Mouse (Mus musculus) embryonic facial prominence, embryonic 10.5 days (tissue): ENCODE measurements at regions not wholly inside any gene's neighbourhood (a gene's known extent, or its start where the extent isn't known, plus 50 kb on each side); places are given as distances from the start of the nearest gene placed in this dataset.
A peak's percentile ranks its signal among the peaks of the same experiment; 100 is the strongest.

Experiments used
- DNase-seq: peaks from one replicate; pipeline ENCODE4 v3.0.0-alpha.2; 2017; ENCODE audit warnings: low spot score
- H3K27ac ChIP-seq: fragments of 300-500 bp; sonication (generic); replicated peaks from 2 replicates; pipeline ENCODE4 v1.5.1; 2016; ENCODE audit warnings: mild to moderate bottlenecking
- H3K27me3 ChIP-seq: fragments of 300-500 bp; sonication (generic); replicated peaks from 2 replicates; pipeline ENCODE4 v1.6.1; 2016; ENCODE audit warnings: low read depth, mild to moderate bottlenecking; ENCODE audit not compliant: poor library complexity, severe bottlenecking
- H3K36me3 ChIP-seq: fragments of 300-500 bp; sonication (generic); replicated peaks from 2 replicates; pipeline ENCODE4 v1.6.1; 2016; ENCODE audit warnings: mild to moderate bottlenecking, moderate library complexity
- H3K4me1 ChIP-seq: fragments of 300-500 bp; sonication (generic); 2 replicates; pipeline ENCODE4 v1.6.1; 2016
- H3K4me3 ChIP-seq: fragments of 300-500 bp; sonication (generic); 2 replicates; pipeline ENCODE4 v1.5.1; 2016; ENCODE audit warnings: mild to moderate bottlenecking, moderate library complexity
- H3K9me3 ChIP-seq: fragments of 300-500 bp; sonication (generic); 2 replicates; pipeline ENCODE4 v1.6.1; 2016; ENCODE audit warnings: mild to moderate bottlenecking
- WGBS: fragments of 180-500 bp; shearing (Covaris S2); methylation state at CpG from one replicate; pipeline ENCODE4 v1.1.7; 2016; 5-methylcytosine and 5-hydroxymethylcytosine counted together

- WGBS = 78% methylated on average over 3 of the region's 3 CpGs
- Histone ChIP-seq H3K9me3 (no peaks in the 10 kb centered on the region), H3K4me1 (peaks cover 9% of the 10 kb centered on the region; the same call in 1 of the 2 replicates), H3K27me3 (no peaks in the 10 kb centered on the region), H3K4me3 (no peak overlapping the region), H3K36me3 (no peaks in the 10 kb centered on the region), H3K27ac (no peak overlapping the region)
- DNase-seq = no peak
Observed at GRCm38 (mm10) chr2:178830313-178830712, 400.0 kb downstream of the Cdh26 start.

- DNase-seq = no peak
Observed at GRCm38 (mm10) chr2:178834986-178835385, 404.7 kb downstream of the Cdh26 start.

GRCm38 (mm10) chr2:178838571-178838970 is 408.2 kb downstream of the Cdh26 start:
- WGBS = 22% methylated on average over 6 of the region's 6 CpGs

More at GRCm38 (mm10) chr2:178834986-178835385, 404.7 kb downstream of the Cdh26 start:
- H3K27me3 ChIP-seq = no peaks in the 10 kb centered on the region; the same call in 1 of the 2 replicates
- H3K9me3 ChIP-seq = no peaks in the 10 kb centered on the region
- H3K4me3 ChIP-seq = no peak overlapping the region
- H3K36me3 ChIP-seq = no peaks in the 10 kb centered on the region
- 83% methylated on average over 7 of the region's 7 CpGs for WGBS
- peaks cover 27% of the 10 kb centered on the region for H3K4me1 ChIP-seq
- H3K27ac ChIP-seq = no peak overlapping the region

GRCm38 (mm10) chr2:178840975-178841374 is 410.6 kb downstream of the Cdh26 start:
- WGBS = 79% methylated on average over 2 of the region's 2 CpGs
- H3K27me3 ChIP-seq = no peaks in the 10 kb centered on the region; the same call in 1 of the 2 replicates

More at GRCm38 (mm10) chr2:178838571-178838970, 408.2 kb downstream of the Cdh26 start:
- Histone ChIP-seq H3K4me3 (no peak overlapping the region), H3K9me3 (no peaks in the 10 kb centered on the region), H3K4me1 (peaks cover 34% of the 10 kb centered on the region), H3K27ac (no peak overlapping the region), H3K27me3 (no peaks in the 10 kb centered on the region; the same call in 1 of the 2 replicates), H3K36me3 (no peaks in the 10 kb centered on the region)
- no peak for DNase-seq

GRCm38 (mm10) chr2:178842595-178842994 is 412.3 kb downstream of the Cdh26 start:
- Histone ChIP-seq H3K4me3 (no peak overlapping the region), H3K36me3 (no peaks in the 10 kb centered on the region), H3K27ac (no peak overlapping the region), H3K27me3 (no peaks in the 10 kb centered on the region), H3K4me1 (peaks cover 30% of the 10 kb centered on the region), H3K9me3 (no peaks in the 10 kb centered on the region)
- DNase-seq = no peak
- whole genome bisulfite sequencing = 73% methylated on average over 12 of the region's 12 CpGs

More at GRCm38 (mm10) chr2:178840975-178841374, 410.6 kb downstream of the Cdh26 start:
- Histone ChIP-seq H3K9me3 (no peaks in the 10 kb centered on the region), H3K4me1 (peaks cover 30% of the 10 kb centered on the region), H3K36me3 (no peaks in the 10 kb centered on the region), H3K4me3 (no peak overlapping the region), H3K27ac (no peak overlapping the region)
- no peak for DNase-seq

- no peak overlapping the region for H3K4me3 ChIP-seq
- 88% methylated on average over 3 of the region's 3 CpGs for WGBS
- no peak for DNase-seq
- H3K9me3 ChIP-seq = no peaks in the 10 kb centered on the region
- H3K36me3 ChIP-seq = no peaks in the 10 kb centered on the region
- H3K27ac ChIP-seq = no peak overlapping the region
- peaks cover 26% of the 10 kb centered on the region for H3K4me1 ChIP-seq
- H3K27me3 ChIP-seq = no peaks in the 10 kb centered on the region
Observed at GRCm38 (mm10) chr2:178843458-178843857, 413.1 kb downstream of the Cdh26 start.

GRCm38 (mm10) chr2:178844561-178844960 is 414.2 kb downstream of the Cdh26 start:
- no peak for DNase-seq
- Histone ChIP-seq H3K9me3 (no peaks in the 10 kb centered on the region), H3K4me3 (no peak overlapping the region), H3K4me1 (peaks cover 15% of the 10 kb centered on the region), H3K27me3 (no peaks in the 10 kb centered on the region), H3K36me3 (no peaks in the 10 kb centered on the region), H3K27ac (no peak overlapping the region)
- WGBS = 86% methylated on average over 4 of the region's 4 CpGs

- Histone ChIP-seq H3K27ac (no peak overlapping the region), H3K9me3 (no peaks in the 10 kb centered on the region), H3K4me1 (peaks cover 40% of the 10 kb centered on the region), H3K36me3 (no peaks in the 10 kb centered on the region), H3K27me3 (no peaks in the 10 kb centered on the region; the same call in 1 of the 2 replicates), H3K4me3 (no peak overlapping the region)
- no peak for DNase-seq
- WGBS = 87% methylated on average over 10 of the region's 10 CpGs
Observed at GRCm38 (mm10) chr2:178850320-178850719, 420.0 kb downstream of the Cdh26 start.

GRCm38 (mm10) chr2:178850769-178851168 is 420.4 kb downstream of the Cdh26 start:
- H3K4me3 ChIP-seq = no peak overlapping the region
- no peaks in the 10 kb centered on the region for H3K36me3 ChIP-seq
- H3K9me3 ChIP-seq = no peaks in the 10 kb centered on the region
- no peaks in the 10 kb centered on the region; the same call in 1 of the 2 replicates for H3K27me3 ChIP-seq
- 85% methylated on average over 11 of the region's 11 CpGs for WGBS
- no peak overlapping the region for H3K27ac ChIP-seq
- no peak for DNase-seq
- H3K4me1 ChIP-seq = peaks cover 44% of the 10 kb centered on the region

GRCm38 (mm10) chr2:178854012-178854411 is 423.7 kb downstream of the Cdh26 start:
- Histone ChIP-seq H3K27me3 (no peaks in the 10 kb centered on the region; the same call in 1 of the 2 replicates), H3K27ac (no peak overlapping the region), H3K9me3 (no peaks in the 10 kb centered on the region), H3K4me1 (peaks cover 44% of the 10 kb centered on the region), H3K36me3 (no peaks in the 10 kb centered on the region), H3K4me3 (no peak overlapping the region)
- 83% methylated on average over 1 of the region's 1 CpGs for WGBS
- no peak for DNase-seq

- Histone ChIP-seq H3K4me3 (no peak overlapping the region), H3K27ac (no peak overlapping the region), H3K27me3 (no peaks in the 10 kb centered on the region; the same call in 1 of the 2 replicates), H3K9me3 (no peaks in the 10 kb centered on the region), H3K4me1 (peaks cover 44% of the 10 kb centered on the region), H3K36me3 (no peaks in the 10 kb centered on the region)
- WGBS = 39% methylated on average over 2 of the region's 2 CpGs
- DNase-seq = peak; percentile 38
Observed at GRCm38 (mm10) chr2:178854760-178855159, 424.4 kb downstream of the Cdh26 start.

- Histone ChIP-seq H3K4me3 (no peak overlapping the region), H3K27ac (no peak overlapping the region), H3K4me1 (peaks cover 21% of the 10 kb centered on the region), H3K9me3 (no peaks in the 10 kb centered on the region), H3K36me3 (no peaks in the 10 kb centered on the region), H3K27me3 (no peaks in the 10 kb centered on the region)
- DNase-seq = no peak
Observed at GRCm38 (mm10) chr2:178862620-178863019, 432.3 kb downstream of the Cdh26 start.

GRCm38 (mm10) chr2:178867086-178867485 is 436.8 kb downstream of the Cdh26 start:
- 62% methylated on average over 3 of the region's 3 CpGs for WGBS
- no peaks in the 10 kb centered on the region for H3K27me3 ChIP-seq
- no peak overlapping the region for H3K4me3 ChIP-seq
- peaks cover 1% of the 10 kb centered on the region for H3K4me1 ChIP-seq
- DNase-seq = peak; percentile 75
- H3K36me3 ChIP-seq = no peaks in the 10 kb centered on the region
- H3K9me3 ChIP-seq = no peaks in the 10 kb centered on the region
- H3K27ac ChIP-seq = no peak overlapping the region
